Mouse (Mus musculus): ENCODE results near the gene Lyl1.

DNA sequence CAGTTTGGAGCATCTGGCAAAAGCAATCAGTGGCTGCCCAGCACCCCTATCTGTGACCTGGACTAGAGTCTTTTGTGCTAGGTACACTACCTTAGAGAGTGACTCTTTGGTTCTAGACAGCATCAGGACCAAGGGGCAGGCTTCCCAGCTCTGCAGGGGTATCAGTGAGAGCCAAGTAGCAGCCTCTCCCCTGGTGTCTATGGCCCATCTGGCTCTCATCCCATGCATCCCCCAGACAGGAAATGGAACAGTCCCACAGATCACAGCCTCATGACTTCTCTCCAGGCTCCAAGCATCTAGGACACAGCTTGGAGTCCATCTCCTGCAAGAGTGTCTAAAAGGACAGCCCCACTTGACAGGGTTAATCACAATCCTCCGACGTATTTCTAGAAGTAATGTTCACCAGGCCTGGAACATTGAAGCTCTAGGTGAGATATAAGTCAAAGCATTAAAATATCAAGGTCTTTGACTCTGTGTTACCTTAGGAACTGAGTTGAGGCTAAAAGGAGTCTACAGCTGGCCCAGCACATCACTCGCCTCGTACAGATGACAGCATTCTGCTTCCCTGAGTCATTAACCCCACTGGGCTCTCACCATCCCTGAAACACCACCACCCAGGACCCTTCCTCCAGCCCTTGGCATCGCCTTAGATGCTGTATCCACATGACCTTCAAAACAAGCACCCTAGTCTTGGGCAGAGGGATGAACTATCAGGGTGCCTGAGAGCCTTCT lies 17.9 kb downstream of the Lyl1 start:
- TF ChIP-seq CTCF (IDR thresholded peaks at IDR 0.05; ENCODE audit: low read depth, low read length) (no peak), POLR2A (IDR thresholded peaks at IDR 0.05; ENCODE audit: borderline replicate concordance, low read depth, low read length) (no peak)
